Mouse (Mus musculus) hindbrain, postnatal 0 days (tissue): ENCODE results near the gene Ago1. TPM values are rescaled to one million over a fixed set of nuclear protein-coding genes. Genes with fewer than 3 reads are reported as not detected.

ENCODE experiments used
- ATAC-seq: fragments of 200-750 bp; cut with Nextera tagmentation; 2 replicates; pipeline ENCODE4 v1.8.0; 2017; ENCODE audit warnings: mild to moderate bottlenecking, moderate TSS enrichment, moderate library complexity
- DNase-seq: peaks from one replicate; pipeline ENCODE4 v3.0.0-alpha.2; 2015; ENCODE audit warnings: low spot score
- H3K27ac ChIP-seq: fragments of 300-500 bp; sonication (generic); 2 replicates; pipeline ENCODE4 v1.5.1; 2014; ENCODE audit warnings: mild to moderate bottlenecking
- H3K27me3 ChIP-seq: fragments of 300-500 bp; sonication (generic); 2 replicates; pipeline ENCODE4 v1.6.1; 2014; ENCODE audit warnings: low read length, mixed read lengths; ENCODE audit not compliant: insufficient read depth
- H3K36me3 ChIP-seq: fragments of 300-500 bp; sonication (generic); 2 replicates; pipeline ENCODE4 v1.6.1; 2014; ENCODE audit warnings: low read length, mixed read lengths; ENCODE audit not compliant: insufficient read depth
- H3K4me1 ChIP-seq: fragments of 300-500 bp; sonication (generic); 2 replicates; pipeline ENCODE4 v1.6.1; 2014; ENCODE audit warnings: antibody characterized with exemption, low read length, mixed read lengths; ENCODE audit not compliant: insufficient read depth
- H3K4me2 ChIP-seq: fragments of 300-500 bp; sonication (generic); 2 replicates; pipeline ENCODE4 v1.6.1; 2014; ENCODE audit warnings: low read depth, mild to moderate bottlenecking, low read length, moderate library complexity, mixed read lengths
- H3K4me3 ChIP-seq: fragments of 300-500 bp; sonication (generic); 2 replicates; pipeline ENCODE4 v1.5.1; 2014; ENCODE audit warnings: low read length
- H3K9ac ChIP-seq: fragments of 300-500 bp; sonication (generic); replicated peaks from 2 replicates; pipeline ENCODE4 v1.6.1; 2014; ENCODE audit warnings: mild to moderate bottlenecking, low read length, moderate library complexity, mixed read lengths
- H3K9me3 ChIP-seq: fragments of 300-500 bp; sonication (generic); 2 replicates; pipeline ENCODE4 v1.6.1; 2016; ENCODE audit warnings: low read length, mixed read lengths
- CTCF ChIP-seq: IDR thresholded peaks from 2 replicates; pipeline ENCODE4 v1.5.1; 2016; ENCODE audit warnings: antibody characterized with exemption, control low read depth, low read depth
- WGBS: fragments of 180-500 bp; shearing (Covaris S2); extraction: QIAGEN DNeasy Blood & Tissue Kit; methylation state at CpG from one replicate; pipeline ENCODE4 v1.1.7; 2014; 5-methylcytosine and 5-hydroxymethylcytosine counted together
- polyA plus RNA-seq: library from polyadenylated mRNA; unstranded; fragments of >200 nt; fragmentation: Nextera tagmentation; extraction: Ambion mirVana; gene quantifications from 2 replicates; pipeline ENCODE4 v1.2.1, GENCODE M21; 2015
- total RNA-seq: library from RNA; depleted of rRNA; stranded (reverse); fragments of >200 nt; gene quantifications from 2 replicates; pipeline ENCODE4 v1.2.3, GENCODE M21; 2014; rRNA removed

The Ago1 gene
- total and polyA plus RNA-seq, 2 experiments from 2014 or later, result 6.5 to 42.2 TPM

GRCm38 (mm10) chr4:126428682-126429346, 39.6 kb downstream of the Ago1 start:
- DNase-seq (peak; percentile 24), ATAC-seq (no peak)

DNA sequence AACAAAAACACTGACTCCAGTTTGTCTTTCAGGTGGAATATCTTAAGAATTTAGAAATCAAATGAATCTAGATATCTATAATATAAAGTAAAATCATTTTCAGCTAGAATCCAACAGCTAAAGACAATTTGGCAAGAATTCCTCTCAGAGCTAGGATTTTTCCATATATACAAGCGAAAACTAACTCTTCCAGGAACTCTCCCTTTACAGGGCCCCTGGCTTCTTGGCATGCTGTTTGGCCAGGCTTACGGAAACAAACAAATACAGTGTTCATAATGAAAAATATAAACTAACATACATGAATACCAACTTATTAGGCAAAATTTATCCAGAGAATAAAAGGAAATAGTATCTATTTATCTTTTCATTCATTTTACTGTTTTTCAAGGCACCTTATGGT, 44.5 kb downstream of the Ago1 start:
- H3K27me3 ChIP-seq, result no peaks in the 10 kb centered on the region
- H3K27ac ChIP-seq, result no peak overlapping the region
- H3K4me1 ChIP-seq, result 0 out of 2 replicates have a peak, but pooled peaks cover 4% of the 10 kb centered on the region
- no peak for ATAC-seq
- H3K4me2 ChIP-seq, result no peak overlapping the region
- no peak overlapping the region for H3K4me3 ChIP-seq
- no peaks in the 10 kb centered on the region for H3K9me3 ChIP-seq
- no peak for TF ChIP-seq CTCF
- H3K9ac ChIP-seq, result no peak overlapping the region
- no peaks in the 10 kb centered on the region for H3K36me3 ChIP-seq
- no peak for DNase-seq
- WGBS, result 61% methylated on average over 2 of the region's 2 CpGs

More at GRCm38 (mm10) chr4:126428682-126429346, 39.6 kb downstream of the Ago1 start:
- Histone ChIP-seq H3K4me1 (peaks cover 7% of the 10 kb centered on the region; the same call in 1 of the 2 replicates), H3K36me3 (no peaks in the 10 kb centered on the region; the same call in 1 of the 2 replicates), H3K27ac (peak overlapping the region; percentile 89), H3K4me3 (peak overlapping the region; percentile 90), H3K27me3 (no peaks in the 10 kb centered on the region), H3K9ac (peak overlapping the region; percentile 81), H3K9me3 (no peaks in the 10 kb centered on the region), H3K4me2 (peak overlapping the region; percentile 95)
- WGBS, result 2% methylated on average over 24 of the region's 24 CpGs
- no peak for TF ChIP-seq CTCF

DNA sequence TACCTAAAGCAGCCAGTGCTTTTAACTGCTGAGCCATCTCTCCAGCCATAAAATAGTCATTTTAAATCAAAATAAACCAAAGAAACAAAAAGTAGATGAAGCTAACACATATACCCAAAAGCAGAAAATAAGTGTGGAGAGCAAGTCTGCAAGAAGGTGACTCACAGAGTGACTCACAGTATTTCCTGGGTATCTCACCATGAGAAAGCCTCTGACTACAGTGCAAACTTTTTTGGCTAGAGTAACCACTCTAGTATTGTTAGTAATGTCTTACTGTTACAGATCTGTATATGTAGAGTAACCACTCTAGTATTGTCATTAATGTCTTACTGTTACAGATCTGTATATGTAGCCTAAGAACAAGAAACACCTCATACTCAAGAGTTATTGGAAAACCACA, 52.7 kb downstream of the Ago1 start:
- Histone ChIP-seq H3K27me3 (no peaks in the 10 kb centered on the region), H3K27ac (no peak overlapping the region), H3K4me1 (no peaks in the 10 kb centered on the region), H3K9ac (no peak overlapping the region), H3K4me3 (no peak overlapping the region), H3K9me3 (no peaks in the 10 kb centered on the region), H3K36me3 (no peaks in the 10 kb centered on the region; the same call in 1 of the 2 replicates), H3K4me2 (no peak overlapping the region)
- no peak for TF ChIP-seq CTCF
- DNase-seq (no peak), ATAC-seq (no peak)

DNA sequence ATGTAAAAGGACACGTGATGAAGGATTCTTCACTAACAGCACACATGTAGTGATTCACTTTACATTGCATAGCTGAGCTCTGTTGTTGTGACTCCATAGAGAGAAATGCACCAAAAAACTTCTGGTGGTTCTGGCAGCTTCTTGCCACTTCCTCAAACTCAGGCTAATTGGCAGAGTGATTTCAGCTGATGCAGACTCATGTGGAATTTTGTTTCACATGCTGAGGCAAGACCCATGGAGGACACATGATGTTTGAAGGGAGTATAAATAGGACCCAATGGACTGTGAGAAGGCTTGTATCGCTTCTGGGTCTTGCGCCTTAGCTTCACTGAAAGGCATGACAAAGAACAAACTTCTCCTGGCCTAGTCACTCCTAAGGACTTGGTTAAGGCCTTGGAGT, 55.9 kb downstream of the Ago1 start:
- no peak for ATAC-seq
- Histone ChIP-seq H3K27ac (no peak overlapping the region), H3K36me3 (no peaks in the 10 kb centered on the region; the same call in 1 of the 2 replicates), H3K4me2 (no peak overlapping the region), H3K9me3 (no peaks in the 10 kb centered on the region), H3K27me3 (no peaks in the 10 kb centered on the region), H3K9ac (no peak overlapping the region), H3K4me3 (no peak overlapping the region), H3K4me1 (no peaks in the 10 kb centered on the region)
- 90% methylated on average over 3 of the region's 3 CpGs for WGBS
- no peak for TF ChIP-seq CTCF
- DNase-seq, result no peak

Other genes with a start within 250 kb of the Ago1 start
- 106 and 109 TPM in 2 replicates for gene Map7d1, start 212.2 kb downstream of the Ago1 start, total RNA-seq
- gene Map7d1, start 212.2 kb downstream of the Ago1 start, polyA plus RNA-seq, result 51.0 and 54.6 TPM in 2 replicates
- gene Trappc3, start 206.3 kb downstream of the Ago1 start, total RNA-seq, result 88.9 and 97.4 TPM in 2 replicates
- 187 and 188 TPM in 2 replicates for gene Trappc3, start 206.3 kb downstream of the Ago1 start, polyA plus RNA-seq
- 11.6 and 17.7 TPM in 2 replicates for gene Col8a2, start 181.8 kb downstream of the Ago1 start, total RNA-seq
- gene Col8a2, start 181.8 kb downstream of the Ago1 start, polyA plus RNA-seq, result 5.5 and 5.9 TPM in 2 replicates
- gene Adprhl2, start 146.9 kb downstream of the Ago1 start, total RNA-seq, result 64.0 and 73.9 TPM in 2 replicates
- gene Adprhl2, start 146.9 kb downstream of the Ago1 start, polyA plus RNA-seq, result 73.2 and 73.9 TPM in 2 replicates
- gene Tekt2, start 142.9 kb downstream of the Ago1 start, total RNA-seq, result 2.9 and 25.7 TPM in 2 replicates
- gene Tekt2, start 142.9 kb downstream of the Ago1 start, polyA plus RNA-seq, result 16.3 and 17.3 TPM in 2 replicates
- gene Ago3, start 39.0 kb downstream of the Ago1 start, total RNA-seq, result 7.6 and 8.6 TPM in 2 replicates
- 12.8 and 13.5 TPM in 2 replicates for gene Ago3, start 39.0 kb downstream of the Ago1 start, polyA plus RNA-seq
- gene Ago4, start 64.9 kb upstream of the Ago1 start, total RNA-seq, result 6.7 and 9.7 TPM in 2 replicates
- 3.4 TPM in 2 replicates for gene Ago4, start 64.9 kb upstream of the Ago1 start, polyA plus RNA-seq
- 2.0 and 6.3 TPM in 2 replicates for gene Clspn, start 88.4 kb upstream of the Ago1 start, total RNA-seq
- gene Clspn, start 88.4 kb upstream of the Ago1 start, polyA plus RNA-seq, result 5.9 and 8.7 TPM in 2 replicates
- gene 5730409E04Rik, start 141.2 kb upstream of the Ago1 start, total RNA-seq, result 74.9 and 93.8 TPM in 2 replicates
- 28.7 and 30.2 TPM in 2 replicates for gene 5730409E04Rik, start 141.2 kb upstream of the Ago1 start, polyA plus RNA-seq
- gene Psmb2, start 209.0 kb upstream of the Ago1 start, total RNA-seq, result 164 and 207 TPM in 2 replicates
- gene Psmb2, start 209.0 kb upstream of the Ago1 start, polyA plus RNA-seq, result 465 and 473 TPM in 2 replicates